Mouse (Mus musculus): ENCODE measurements at regions not wholly inside any gene's neighbourhood (a gene's known extent, or its start where the extent isn't known, plus 50 kb on each side); places are given as distances from the start of the nearest gene placed in this dataset.

DNA sequence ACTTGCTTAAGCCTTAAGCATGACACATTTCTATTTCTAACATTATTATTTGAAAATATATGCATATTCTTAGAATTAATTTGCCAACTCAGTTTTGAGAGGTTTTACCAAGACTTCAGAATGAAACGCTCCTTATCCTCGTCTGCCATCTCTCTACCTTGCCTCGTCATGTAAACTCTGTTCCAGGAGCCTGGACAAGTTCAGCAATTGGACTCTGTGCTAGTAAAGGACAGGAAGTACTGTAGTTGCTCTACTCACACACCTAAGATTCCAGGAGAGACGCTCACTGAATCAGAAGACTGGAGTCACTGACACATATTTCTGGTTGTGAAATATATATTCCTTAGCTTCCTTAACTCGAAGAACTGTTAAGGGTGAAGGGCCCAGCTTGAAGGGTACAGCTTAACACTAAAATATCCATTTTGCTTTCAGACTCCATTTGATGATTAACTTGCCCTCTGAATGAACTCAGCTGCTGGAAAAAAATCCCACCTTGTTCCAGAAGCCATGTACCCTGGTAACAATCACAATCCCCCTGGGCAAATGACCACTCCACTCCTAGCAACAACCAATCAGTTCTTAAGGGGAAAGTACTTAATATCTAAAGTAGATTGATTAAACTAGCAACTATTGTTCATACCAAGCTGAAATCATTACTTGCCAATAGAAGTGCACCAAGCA, 370.0 kb downstream of the Cd109 start:
- Histone ChIP-seq H3K27me3 (ENCODE audit: control insufficient read depth, insufficient read depth, low read length) (no peaks in the 10 kb centered on the region), H3K4me1 (ENCODE audit: control insufficient read depth, insufficient read depth, low read length) (no peaks in the 10 kb centered on the region), H3K79me2 (ENCODE audit: control insufficient read depth, insufficient read depth, low read length) (no peaks in the 10 kb centered on the region), H3K27ac (replicated peaks; ENCODE audit: insufficient read depth, low read depth, low read length) (no peak overlapping the region), H3K4me3 (ENCODE audit: insufficient read depth, low read depth, low read length) (no peak overlapping the region), H3K36me3 (ENCODE audit: control insufficient read depth, insufficient read depth, low read length) (no peaks in the 10 kb centered on the region), H3K9ac (ENCODE audit: low read depth, low read length) (no peak overlapping the region)
- no peak for DNase-seq (ENCODE audit: extremely low read depth, low read depth, low spot score)
- no peak for TF ChIP-seq POLR2A (IDR thresholded peaks at IDR 0.05; ENCODE audit: extremely low read depth, insufficient read depth, low read length)
- no peak for TF ChIP-seq CTCF (IDR thresholded peaks at IDR 0.05; ENCODE audit: low read depth, low read length)
- 75% methylated on average over 5 of the region's 5 CpGs for WGBS

DNA sequence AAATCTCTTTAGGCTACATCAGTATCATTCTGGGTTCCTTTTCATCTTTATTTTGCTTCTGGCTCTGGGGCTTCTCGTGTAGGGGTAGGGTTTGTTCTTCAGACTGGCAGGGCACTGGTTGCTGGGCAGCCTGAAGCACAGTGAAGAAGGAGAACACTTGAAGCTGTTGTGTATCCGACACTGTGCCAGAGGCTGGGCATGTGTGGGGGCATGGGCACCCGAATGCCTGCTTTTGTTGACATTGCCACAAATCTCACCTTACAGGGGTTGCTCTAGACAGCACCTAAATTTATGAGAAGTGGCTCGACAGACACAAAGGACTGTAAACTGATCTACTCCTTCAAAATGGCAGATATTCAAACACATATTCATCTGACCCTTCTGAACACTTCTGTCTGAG, 376.0 kb downstream of the Cd109 start:
- Histone ChIP-seq H3K27ac (replicated peaks; ENCODE audit: insufficient read depth, low read depth, low read length) (no peak overlapping the region), H3K36me3 (ENCODE audit: control insufficient read depth, insufficient read depth, low read length) (no peaks in the 10 kb centered on the region), H3K4me1 (ENCODE audit: control insufficient read depth, insufficient read depth, low read length) (no peaks in the 10 kb centered on the region), H3K79me2 (ENCODE audit: control insufficient read depth, insufficient read depth, low read length) (no peaks in the 10 kb centered on the region), H3K4me3 (ENCODE audit: insufficient read depth, low read depth, low read length) (no peak overlapping the region), H3K27me3 (ENCODE audit: control insufficient read depth, insufficient read depth, low read length) (no peaks in the 10 kb centered on the region), H3K9ac (ENCODE audit: low read depth, low read length) (no peak overlapping the region)
- no peak for DNase-seq (ENCODE audit: extremely low read depth, low read depth, low spot score)
- TF ChIP-seq CTCF (IDR thresholded peaks at IDR 0.05; ENCODE audit: low read depth, low read length): no peak
- TF ChIP-seq POLR2A (IDR thresholded peaks at IDR 0.05; ENCODE audit: extremely low read depth, insufficient read depth, low read length): no peak
- 68% methylated on average over 4 of the region's 4 CpGs for WGBS

DNA sequence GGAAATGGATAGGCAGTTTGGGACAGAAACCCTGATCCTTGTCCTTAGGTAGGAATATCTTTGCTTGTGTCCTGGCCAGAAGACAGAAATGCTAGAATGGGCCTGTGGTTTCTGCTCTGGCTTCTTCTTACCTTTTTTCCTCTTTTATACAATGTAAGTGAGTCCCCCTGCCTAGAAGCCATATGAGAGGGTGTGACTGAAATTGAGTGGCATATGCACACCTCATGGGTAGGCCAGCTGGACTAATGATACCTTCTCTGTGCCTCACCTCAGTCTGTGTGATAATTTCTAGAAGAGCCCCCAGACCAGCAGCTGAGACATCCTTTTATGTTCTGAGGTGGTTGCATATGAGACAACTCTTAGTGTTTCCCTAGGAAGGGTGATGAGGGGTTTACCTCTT, 385.7 kb downstream of the Cd109 start:
- H3K4me1 ChIP-seq (ENCODE audit: control insufficient read depth, insufficient read depth, low read length): no peaks in the 10 kb centered on the region
- H3K27ac ChIP-seq (replicated peaks; ENCODE audit: insufficient read depth, low read depth, low read length): no peak overlapping the region
- DNase-seq (ENCODE audit: extremely low read depth, low read depth, low spot score): no peak
- H3K4me3 ChIP-seq (ENCODE audit: insufficient read depth, low read depth, low read length): no peak overlapping the region
- TF ChIP-seq CTCF (IDR thresholded peaks at IDR 0.05; ENCODE audit: low read depth, low read length) (no peak), POLR2A (IDR thresholded peaks at IDR 0.05; ENCODE audit: extremely low read depth, insufficient read depth, low read length) (no peak)
- no peaks in the 10 kb centered on the region for H3K27me3 ChIP-seq (ENCODE audit: control insufficient read depth, insufficient read depth, low read length)
- no peaks in the 10 kb centered on the region for H3K79me2 ChIP-seq (ENCODE audit: control insufficient read depth, insufficient read depth, low read length)
- H3K9ac ChIP-seq (ENCODE audit: low read depth, low read length): no peak overlapping the region
- H3K36me3 ChIP-seq (ENCODE audit: control insufficient read depth, insufficient read depth, low read length): no peaks in the 10 kb centered on the region

DNA sequence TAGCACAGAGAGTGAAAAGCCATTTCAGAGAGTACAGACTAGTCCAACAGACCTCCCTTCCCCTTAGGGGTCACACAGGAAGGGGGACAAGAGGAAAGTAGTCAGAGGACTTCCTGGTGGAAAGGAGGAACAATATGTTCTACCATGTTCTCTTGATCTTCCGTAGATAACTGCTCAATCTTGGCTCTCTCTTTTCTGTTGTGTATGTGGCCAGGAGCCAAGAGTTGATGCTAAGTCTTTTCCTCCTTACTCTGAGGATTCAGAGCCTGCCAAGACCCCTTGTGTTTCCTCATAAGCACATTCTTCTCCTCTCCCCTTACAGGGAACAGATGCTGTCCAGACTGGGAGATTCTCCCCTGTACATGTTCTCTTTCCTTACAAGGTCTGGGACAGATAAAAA, 386.6 kb downstream of the Cd109 start:
- no peak for DNase-seq (ENCODE audit: extremely low read depth, low read depth, low spot score)
- Histone ChIP-seq H3K9ac (ENCODE audit: low read depth, low read length) (no peak overlapping the region), H3K27ac (replicated peaks; ENCODE audit: insufficient read depth, low read depth, low read length) (no peak overlapping the region), H3K27me3 (ENCODE audit: control insufficient read depth, insufficient read depth, low read length) (no peaks in the 10 kb centered on the region), H3K36me3 (ENCODE audit: control insufficient read depth, insufficient read depth, low read length) (no peaks in the 10 kb centered on the region), H3K4me1 (ENCODE audit: control insufficient read depth, insufficient read depth, low read length) (no peaks in the 10 kb centered on the region), H3K79me2 (ENCODE audit: control insufficient read depth, insufficient read depth, low read length) (no peaks in the 10 kb centered on the region), H3K4me3 (ENCODE audit: insufficient read depth, low read depth, low read length) (no peak overlapping the region)
- 68% methylated on average over 1 of the region's 1 CpGs for WGBS
- TF ChIP-seq POLR2A (IDR thresholded peaks at IDR 0.05; ENCODE audit: extremely low read depth, insufficient read depth, low read length): no peak
- TF ChIP-seq CTCF (IDR thresholded peaks at IDR 0.05; ENCODE audit: low read depth, low read length): no peak

DNA sequence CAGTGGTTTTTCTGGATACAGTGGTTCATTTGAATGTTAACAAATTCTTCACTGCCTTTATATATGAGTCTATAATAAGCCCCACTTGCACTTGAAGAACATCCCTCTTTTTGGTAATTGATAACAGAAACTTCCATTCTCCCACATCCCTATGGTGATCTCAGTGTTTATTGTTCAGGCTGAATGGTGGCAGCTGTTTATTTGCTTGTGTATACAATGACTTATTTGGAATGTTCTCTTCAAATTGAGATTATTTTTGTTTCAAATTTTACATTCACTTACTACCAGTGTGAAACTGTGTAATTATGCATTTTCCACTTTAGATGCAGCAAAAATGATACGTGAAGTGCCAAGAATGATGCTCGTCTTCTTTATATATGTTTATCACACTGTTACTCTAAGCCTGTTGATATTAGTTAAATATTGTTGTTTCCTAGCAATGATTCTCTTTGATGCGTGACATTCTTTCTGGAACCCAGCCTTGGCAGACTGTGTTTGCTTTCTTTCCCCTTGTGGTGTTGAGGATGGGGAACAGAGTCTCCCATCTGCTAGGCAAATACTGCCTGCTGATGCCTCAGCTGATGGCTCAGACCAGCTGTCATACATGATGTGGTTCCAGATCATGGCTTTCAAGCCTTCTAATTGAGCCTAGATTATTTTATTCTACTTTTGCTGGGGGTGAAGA, 389.1 kb downstream of the Cd109 start:
- no peaks in the 10 kb centered on the region for H3K27me3 ChIP-seq (ENCODE audit: control insufficient read depth, insufficient read depth, low read length)
- no peaks in the 10 kb centered on the region for H3K4me1 ChIP-seq (ENCODE audit: control insufficient read depth, insufficient read depth, low read length)
- TF ChIP-seq POLR2A (IDR thresholded peaks at IDR 0.05; ENCODE audit: extremely low read depth, insufficient read depth, low read length) (no peak), CTCF (IDR thresholded peaks at IDR 0.05; ENCODE audit: low read depth, low read length) (no peak)
- no peak for DNase-seq (ENCODE audit: extremely low read depth, low read depth, low spot score)
- WGBS: 59% methylated on average over 3 of the region's 3 CpGs
- H3K4me3 ChIP-seq (ENCODE audit: insufficient read depth, low read depth, low read length): no peak overlapping the region
- H3K9ac ChIP-seq (ENCODE audit: low read depth, low read length): no peak overlapping the region
- H3K27ac ChIP-seq (replicated peaks; ENCODE audit: insufficient read depth, low read depth, low read length): no peak overlapping the region
- H3K79me2 ChIP-seq (ENCODE audit: control insufficient read depth, insufficient read depth, low read length): no peaks in the 10 kb centered on the region
- no peaks in the 10 kb centered on the region for H3K36me3 ChIP-seq (ENCODE audit: control insufficient read depth, insufficient read depth, low read length)

DNA sequence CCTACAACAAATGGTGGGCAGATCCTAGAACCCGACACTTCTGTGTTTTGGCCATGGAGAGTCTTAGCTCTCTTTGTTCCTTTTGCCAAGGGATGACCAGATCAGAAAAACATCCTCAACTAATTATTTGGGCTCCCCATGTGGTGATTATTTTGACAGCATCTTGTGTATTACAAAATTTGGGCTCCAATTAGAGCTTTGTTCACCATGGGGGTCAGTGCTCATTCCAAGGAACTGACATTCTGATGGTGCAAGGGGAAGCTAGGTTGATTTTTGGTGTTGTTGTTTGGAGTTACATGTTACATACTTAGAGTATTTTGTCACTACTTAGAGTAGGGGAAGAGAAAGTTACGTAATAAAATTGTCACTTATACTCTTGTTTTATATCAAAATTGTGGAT, 406.9 kb downstream of the Cd109 start:
- Histone ChIP-seq H3K9ac (ENCODE audit: low read depth, low read length) (no peak overlapping the region), H3K36me3 (ENCODE audit: control insufficient read depth, insufficient read depth, low read length) (no peaks in the 10 kb centered on the region), H3K27me3 (ENCODE audit: control insufficient read depth, insufficient read depth, low read length) (no peaks in the 10 kb centered on the region), H3K79me2 (ENCODE audit: control insufficient read depth, insufficient read depth, low read length) (no peaks in the 10 kb centered on the region), H3K27ac (replicated peaks; ENCODE audit: insufficient read depth, low read depth, low read length) (no peak overlapping the region), H3K4me3 (ENCODE audit: insufficient read depth, low read depth, low read length) (no peak overlapping the region), H3K4me1 (ENCODE audit: control insufficient read depth, insufficient read depth, low read length) (no peaks in the 10 kb centered on the region)
- WGBS: 83% methylated on average over 2 of the region's 2 CpGs
- TF ChIP-seq POLR2A (IDR thresholded peaks at IDR 0.05; ENCODE audit: extremely low read depth, insufficient read depth, low read length) (no peak), CTCF (IDR thresholded peaks at IDR 0.05; ENCODE audit: low read depth, low read length) (no peak)
- no peak for DNase-seq (ENCODE audit: extremely low read depth, low read depth, low spot score)
